Mouse (Mus musculus) CD8-positive naive resting alpha-beta T cell, adult 2 months (primary cell): ENCODE measurements around the gene Ust.

ENCODE experiments used
- DNase-seq, 2 experiments: peaks; one replicate each; pipeline ENCODE4 v3.0.0; 2022; ENCODE audit warnings: low read depth in 2 of 2, low spot score in 2 of 2

The Ust gene

DNA sequence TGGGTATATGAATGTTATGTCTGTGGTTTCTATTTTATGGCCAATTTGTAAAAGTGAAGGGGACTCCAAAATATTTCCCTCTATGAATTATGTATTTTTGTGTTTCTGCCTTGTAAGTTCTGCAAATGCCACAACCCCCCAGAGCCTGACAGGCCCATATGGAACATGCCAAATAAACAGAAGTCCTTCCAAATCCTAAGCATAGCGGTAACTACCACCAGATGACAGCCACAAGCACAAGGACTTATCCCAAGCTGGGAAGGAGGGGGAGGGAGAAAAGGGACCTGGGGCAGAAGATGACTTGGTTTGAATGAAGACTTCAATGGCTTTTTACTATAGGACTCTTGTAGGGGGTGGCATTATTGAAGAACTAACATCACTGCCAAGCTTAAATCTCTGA lies 182.0 kb downstream of the Ust start:
- DNase-seq = no peak

DNA sequence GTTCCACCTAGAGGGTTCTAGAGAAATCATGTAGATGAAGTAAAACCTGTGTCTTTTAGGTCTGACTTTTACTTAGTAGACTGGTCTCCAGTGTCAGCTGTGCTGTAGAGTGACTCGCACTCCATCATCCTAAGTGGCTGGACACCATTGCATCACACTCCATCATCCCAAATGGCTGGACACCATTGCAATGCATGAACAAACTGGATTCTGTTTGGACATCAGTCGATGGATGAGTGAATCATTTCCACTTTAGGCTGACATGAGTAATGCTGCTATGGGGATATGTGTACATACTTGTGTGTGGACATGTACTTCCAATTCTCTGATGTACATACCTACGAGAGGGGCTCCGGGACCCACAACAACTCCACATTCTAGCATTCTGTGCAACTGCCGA lies 187.7 kb downstream of the Ust start:
- no peak for DNase-seq

DNA sequence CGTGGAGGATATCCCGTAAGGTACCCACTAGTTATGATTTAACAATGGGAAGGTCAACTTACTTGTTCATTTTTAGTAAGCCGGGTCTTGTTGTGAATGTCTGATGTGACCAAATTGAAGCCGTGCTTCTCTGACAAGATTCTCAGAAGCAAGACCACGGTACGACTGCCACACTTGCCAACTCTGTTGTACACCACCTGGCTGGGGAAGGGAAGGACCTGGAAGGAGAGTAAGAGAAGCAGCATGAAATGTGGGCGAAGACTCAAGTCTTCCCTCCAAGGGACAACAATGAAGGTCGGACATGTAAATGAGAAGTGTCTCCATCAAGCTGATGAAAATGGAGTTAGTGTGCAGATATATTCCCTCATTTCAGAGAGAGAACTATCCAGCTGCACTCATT lies 188.6 kb downstream of the Ust start:
- DNase-seq = no peak

DNA sequence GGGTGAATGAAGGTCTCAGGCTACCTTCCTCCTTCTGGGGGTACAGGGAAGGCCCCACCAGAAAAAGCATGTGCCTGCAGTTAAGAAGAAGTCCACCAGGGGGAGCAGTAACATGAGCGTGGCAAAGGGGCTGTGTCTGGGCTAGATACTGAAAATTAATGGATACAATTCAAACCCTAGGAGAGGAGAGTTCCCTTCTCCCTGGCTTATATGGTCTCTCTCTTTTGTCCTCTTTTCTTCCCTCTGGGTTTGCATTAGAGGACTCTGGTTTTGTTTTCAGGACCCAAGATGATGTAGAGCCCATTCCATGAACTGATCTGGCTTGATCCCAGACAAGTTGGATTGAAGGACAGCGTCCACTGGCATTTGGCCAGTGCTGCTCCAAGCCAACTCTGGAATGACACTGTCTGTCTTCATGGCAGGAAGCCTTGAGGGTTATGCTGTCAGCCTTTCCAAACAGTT lies 195.3 kb downstream of the Ust start:
- DNase-seq = peak; percentile 65 to 70

DNA sequence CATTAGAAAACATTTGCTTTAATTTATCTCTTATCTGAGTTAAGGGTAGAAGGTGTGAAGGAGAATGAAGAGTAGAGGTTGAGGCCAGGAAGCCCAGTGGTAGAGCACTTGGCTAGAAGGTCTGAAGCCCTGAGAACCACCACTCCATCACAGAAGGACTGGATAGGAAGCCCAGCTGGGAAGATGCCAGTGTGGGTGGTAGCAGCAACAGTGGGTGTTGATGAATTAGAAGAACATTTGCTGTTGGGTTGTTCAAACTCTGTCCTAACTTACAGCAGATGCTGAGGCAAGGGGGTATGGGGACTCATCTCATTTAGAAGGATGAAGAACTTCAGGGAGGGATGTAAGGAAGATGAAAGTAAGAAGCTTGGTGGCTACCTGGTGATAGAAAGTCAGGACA lies 197.9 kb downstream of the Ust start:
- DNase-seq = no peak

DNA sequence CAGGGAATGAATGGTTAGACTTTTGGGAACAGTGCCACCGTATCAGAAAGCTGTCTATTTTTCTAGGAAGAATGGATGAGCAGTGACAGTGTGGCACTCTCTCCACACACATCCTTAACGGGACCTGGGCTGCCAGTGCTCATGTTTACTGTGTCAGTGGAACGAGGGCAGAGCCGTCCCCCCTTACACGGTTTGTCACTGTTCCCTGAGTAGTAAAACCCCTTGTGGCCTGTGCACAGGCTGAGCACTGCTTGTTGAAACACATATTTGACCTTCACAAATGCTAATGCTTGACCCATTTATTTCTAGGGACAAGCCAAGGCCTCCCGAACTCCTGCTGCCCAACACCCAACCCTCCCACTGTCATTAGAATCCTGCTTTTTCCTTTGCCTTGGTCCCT lies 209.2 kb downstream of the Ust start:
- no peak for DNase-seq

DNA sequence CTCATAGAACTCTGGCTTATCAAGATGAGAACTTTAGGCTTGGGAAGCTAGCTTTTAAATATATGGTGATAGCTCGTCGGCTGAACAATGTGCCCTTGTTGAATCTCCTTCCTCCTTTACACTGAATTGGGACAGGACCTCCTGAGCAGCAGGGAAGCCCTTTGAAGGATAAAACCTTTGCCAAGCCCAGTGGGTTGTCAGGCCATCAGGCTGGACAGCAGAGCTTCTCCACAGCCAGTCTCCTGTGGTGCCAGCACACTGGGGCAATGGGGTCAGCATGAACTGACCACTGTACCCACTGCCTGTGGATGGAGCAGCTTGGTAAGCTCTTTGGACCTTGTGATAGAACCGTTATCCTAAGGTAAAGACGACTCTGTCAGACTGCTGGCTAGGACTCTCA lies 214.4 kb downstream of the Ust start:
- no peak for DNase-seq

DNA sequence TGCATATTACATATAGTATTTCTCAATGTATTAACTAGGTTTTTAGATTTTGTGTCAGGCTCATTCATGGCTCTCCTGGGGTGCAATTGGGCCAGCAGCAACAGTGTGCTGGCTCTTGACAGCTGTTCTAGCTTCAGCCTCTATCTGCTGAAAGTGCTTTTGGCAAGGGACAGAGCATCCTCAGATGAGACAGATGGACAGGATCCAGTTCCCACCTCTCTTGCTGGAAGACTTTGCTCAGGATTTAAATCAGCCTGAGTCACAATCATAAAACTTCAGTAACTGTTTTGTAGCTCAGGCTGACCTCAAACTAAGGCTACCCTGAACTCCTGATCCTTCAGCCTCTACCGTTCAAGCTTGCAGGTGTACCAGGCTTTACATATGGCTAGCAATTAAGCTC lies 219.5 kb downstream of the Ust start:
- DNase-seq = no peak

DNA sequence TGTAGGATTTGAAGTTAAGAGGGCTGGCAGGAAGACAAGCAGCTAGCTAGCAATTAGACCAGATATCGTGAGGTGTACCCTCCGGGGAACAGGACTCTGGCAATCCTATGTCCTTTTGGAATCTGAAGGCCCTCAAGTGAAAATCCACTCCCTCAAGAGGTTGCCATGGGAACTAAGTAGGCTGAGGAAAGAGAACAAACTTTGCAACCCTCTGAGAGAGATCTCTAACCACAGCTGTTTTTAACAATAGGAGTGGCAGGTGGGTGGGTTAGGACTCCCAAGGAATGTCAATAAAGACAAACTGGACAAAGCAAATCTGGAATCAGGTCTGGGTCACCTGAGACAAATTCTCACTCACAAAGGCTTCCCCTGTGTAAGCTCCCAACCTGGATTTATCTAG lies 221.4 kb downstream of the Ust start:
- no peak for DNase-seq

DNA sequence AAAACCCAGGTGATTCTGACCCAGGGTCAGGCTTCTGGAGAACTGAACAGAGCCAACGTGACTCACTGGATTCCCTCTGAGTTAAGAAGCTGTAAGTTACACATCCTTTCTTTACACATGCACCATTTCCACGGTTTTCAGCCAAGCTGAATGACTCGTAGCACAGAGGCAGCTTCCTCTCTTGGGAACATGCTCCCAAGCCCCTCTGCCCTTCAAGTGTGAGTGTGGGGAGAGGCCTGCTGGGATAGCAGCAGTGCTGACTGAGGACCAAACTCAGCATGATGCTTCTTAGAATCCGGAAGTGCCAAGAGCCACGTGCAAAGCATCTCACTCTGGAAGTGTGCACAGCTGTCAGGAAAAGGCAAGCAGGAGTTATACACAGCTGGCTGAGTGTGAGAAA lies 228.0 kb downstream of the Ust start:
- no peak for DNase-seq

DNA sequence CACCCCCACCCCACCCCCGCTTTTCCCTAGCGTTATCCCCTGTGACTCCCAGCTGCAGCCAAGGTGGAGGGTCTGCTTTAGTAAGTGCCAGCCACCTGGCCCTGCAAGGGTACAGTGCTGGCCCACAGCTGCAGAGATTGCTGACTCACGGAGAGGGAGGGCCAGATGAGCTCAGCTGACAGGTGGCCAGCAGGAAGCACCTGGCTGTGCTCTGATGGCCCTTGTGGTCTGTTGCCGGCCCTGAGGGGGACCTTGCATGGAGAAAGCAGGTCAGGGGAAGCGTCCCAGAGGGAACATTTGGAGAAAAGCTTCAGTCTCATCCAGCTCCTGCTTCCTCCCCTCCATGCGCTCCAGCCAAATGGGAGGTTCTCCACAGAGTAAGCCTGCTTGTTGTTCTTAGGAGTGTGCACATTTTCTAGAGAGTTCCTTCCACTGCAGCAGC lies 231.3 kb downstream of the Ust start:
- DNase-seq = no peak

DNA sequence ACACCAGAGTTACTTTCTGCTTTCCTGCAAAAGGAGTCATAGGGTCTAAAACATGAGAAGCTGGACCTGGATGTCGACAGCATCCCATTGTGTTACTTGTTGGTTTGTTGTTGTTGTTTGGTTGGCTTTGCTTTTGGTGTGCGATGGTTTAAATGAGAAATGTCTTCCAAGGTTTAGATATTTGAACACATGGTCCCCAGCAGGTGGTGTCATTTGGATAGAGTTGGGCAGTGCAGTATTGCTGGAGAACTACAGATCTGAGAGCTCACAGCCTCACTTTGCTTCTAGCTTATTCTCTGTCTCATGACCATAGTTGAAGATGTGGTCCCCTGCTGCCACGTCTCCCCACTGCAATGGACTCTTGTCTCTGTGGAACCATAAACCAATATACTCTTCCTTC lies 234.6 kb downstream of the Ust start:
- DNase-seq = no peak

DNA sequence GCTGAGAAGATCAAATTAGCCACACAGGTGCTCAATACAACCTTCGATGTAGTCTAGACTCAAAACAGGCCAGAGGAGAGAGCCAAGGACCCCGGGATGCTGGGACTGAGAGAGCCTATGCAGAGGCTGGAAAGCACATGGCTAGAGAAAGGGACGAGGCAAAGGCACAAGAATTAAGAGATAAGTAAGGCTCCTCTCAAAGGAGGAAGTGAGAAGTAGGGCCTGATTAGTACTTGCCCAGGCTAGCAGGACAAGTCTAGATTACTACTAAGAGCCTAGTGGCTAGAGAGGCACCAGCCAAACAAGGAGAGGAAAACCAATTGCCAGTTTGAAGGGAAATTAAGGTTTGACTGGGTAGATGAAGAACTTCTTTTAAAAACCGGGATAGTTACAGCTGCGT lies 241.5 kb downstream of the Ust start:
- DNase-seq = no peak

DNA sequence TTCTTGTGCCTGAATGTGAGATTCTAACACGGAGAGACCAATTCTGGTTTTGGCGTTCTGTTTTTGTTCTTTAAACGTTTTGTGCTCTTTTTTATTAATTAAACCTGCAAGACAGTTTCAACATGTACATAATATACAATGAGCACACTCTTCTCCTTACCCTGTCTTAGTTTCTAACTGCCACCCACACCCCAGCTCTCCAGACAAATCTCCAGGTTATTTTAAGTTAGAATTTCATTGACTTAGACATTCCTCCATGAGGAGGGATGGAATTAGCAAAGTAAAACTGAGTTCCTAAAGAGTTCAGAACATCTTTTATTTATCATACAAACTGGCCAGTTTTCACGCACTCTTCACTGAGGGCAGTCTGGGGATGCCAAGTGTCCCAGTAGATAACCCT lies 248.9 kb downstream of the Ust start:
- no peak for DNase-seq

DNA sequence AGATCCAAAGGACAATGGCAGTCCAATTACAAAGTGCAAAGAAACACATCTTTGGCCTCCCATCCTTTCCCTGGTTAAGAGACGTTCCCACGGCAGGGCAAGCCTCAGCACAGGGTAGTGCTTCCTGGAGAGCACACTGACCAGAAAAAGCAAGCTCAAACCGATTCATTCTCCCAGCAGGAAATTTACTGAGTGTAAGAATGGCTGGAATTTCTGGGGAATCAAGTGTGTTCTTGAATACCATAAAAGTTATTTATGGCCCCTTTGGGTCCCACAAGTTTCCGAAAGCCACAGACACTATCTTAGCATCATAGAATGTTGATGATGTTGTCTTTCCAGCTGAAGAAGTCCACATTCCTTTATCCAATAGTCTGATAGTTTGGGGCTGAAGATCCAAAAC lies 258.9 kb downstream of the Ust start:
- no peak for DNase-seq

DNA sequence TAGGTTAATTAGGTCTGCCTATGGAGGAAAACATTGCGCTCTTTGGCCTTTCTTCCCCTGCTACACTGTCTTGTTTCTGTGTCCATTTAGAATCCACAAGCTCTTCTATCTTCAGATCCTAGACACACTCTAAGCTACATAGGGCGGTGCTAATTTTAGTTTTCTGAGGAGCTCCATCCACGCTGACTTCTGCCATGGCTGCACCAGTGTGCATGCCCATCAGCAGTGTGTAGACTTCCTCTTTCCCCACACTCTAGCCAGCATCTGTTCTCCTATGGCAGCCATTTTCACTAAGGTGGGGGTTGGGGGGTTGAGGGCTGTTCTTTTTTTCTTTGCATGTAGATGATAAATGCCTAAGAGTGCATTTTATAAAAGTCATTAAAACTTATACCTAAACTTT lies 268.6 kb downstream of the Ust start:
- DNase-seq = no peak

DNA sequence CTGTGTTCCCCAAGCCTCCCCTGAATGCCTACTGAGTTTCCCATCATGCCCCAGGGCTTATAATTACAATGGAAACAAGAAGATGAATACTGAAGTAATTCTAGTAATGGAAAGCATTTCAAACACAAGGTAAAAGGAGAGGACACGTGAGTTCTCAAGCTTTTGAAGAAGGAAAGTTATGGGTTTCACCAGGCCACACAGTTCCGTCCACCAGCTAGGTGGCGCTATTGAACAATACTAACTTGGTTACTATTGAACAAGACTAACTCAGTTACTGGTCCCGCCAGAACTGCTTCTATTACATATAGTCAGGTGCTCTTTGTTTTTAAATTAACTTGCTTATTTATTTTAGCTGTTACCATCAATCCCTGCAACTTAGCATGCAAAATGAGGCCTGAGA lies 276.3 kb downstream of the Ust start:
- DNase-seq = peak; percentile 17 to 58

DNA sequence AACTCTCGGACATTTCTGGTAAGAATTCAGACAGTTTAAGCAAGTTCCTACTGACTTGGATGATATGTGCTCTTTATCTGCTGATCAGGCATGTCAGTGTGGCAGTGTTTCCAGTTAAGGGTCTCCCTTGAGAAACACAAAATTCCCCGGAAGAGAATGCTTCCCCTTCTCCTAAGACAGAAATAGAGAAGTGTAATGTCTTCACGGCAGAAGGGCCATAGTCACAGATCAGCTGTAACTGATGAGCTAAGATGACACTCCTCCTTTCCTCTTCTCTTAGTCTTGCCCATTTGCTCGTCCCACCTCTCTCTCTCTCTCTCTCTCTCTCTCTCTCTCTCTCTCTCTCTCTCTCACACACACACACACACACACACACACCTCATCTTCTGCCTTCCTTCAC lies 277.9 kb downstream of the Ust start:
- DNase-seq = no peak

DNA sequence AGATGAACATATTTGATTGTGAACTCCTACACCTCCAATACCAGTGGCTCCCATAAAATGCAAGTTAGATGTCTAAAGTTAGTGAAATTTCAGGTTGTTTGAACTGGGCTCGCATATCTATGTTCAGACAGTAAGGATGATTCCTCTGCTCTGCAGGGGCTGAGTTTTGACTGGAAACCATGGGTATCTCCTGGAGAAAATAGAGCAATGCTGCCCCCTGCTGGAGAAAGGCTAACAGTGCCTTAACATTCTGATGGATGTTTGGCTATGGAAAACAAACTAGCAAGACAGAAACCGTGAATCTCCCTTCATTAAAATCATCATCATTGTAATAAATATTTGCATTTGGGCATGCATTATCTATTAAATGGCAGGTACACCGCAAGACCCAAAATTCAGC lies 278.4 kb downstream of the Ust start:
- DNase-seq = peak; percentile 70 to 79

DNA sequence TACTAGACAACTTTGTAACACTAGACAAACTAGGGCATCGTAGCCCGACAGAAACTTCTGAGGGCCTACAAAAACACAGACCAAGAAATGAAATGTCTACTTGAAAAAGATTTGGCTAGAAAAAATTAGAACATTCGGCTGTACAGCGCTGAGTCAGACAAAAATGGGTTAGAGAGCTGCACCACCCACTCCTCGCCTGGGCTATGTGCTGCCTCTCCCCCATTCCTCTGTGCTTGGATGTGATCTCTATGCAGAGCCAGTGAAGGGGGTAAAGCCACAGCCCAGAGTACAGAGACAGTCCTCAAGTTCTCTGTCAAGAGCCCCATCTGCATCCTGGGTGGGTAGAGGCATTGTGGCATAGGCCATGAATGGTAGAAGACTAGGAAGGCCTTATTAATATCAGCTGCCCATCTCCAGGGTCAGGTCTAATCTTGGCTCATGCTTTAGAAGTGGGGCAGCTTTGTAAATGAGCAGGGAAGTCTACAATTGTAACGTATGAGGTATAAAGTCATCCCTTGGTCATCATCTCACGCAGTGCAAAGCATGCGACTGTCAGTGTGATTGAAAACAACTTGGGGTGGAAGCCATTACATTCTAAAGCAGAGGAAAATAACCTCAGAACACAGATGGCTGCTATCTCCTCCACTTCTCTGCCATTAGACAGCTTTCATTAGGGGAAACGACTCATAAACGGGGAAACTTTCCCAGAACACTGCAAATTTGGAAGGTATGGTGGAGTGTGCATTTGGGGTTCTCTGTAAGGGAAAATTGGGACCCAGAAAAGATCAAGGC lies 281.6 kb downstream of the Ust start:
- no peak for DNase-seq

DNA sequence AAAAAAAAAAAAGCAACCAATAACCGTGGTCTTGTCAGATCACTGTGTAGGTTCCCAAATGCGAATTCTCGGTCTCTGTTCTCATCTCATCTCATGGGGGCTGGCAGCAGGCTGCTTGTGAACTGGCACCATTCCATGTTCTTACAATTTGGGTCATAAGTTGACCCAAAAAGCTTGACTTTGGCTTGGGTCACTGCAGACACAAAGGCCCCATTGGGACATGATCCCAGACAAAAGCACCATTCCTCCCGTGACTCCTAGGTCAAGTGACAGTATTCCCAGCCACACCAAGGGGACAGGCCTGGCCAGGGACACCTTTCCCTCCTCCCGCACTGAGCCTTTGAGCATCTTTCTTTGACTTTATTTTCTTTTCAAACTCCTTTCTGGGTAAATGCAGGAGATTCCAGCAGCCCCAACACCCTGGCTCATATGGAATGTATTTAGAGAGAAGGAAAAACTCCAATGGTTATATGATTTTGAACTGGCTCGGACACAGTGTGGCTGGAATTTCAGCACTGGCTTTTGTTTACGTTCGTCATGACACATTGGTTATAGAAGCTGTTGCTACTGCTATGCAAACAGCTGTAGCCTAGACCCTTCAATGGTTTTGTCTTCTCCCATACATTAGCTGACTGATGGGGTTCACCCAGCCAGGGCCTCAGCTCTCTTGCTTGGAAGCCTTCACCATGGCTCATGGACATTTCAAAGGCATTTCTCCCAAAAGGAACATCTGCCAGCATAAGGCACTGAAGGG lies 285.3 kb downstream of the Ust start:
- no peak for DNase-seq

DNA sequence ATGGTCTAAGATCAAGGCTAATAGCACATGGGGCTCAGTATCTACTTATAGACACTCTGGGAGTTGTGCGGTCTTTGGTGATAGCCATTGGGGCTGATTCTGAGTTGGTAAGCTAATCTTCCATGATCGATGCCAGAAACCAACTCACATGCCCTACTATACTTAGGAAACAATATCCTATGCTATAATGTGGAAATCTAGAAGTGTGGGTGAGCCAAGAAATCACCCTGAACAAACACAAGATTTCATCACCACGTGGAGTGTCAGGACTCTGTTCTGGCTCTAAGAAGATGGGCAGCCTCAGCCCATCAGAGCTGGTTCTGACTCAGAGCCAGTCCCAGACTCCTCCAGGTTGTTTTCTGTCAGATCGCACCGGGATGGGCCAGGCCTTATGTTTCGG lies 286.1 kb downstream of the Ust start:
- no peak for DNase-seq

DNA sequence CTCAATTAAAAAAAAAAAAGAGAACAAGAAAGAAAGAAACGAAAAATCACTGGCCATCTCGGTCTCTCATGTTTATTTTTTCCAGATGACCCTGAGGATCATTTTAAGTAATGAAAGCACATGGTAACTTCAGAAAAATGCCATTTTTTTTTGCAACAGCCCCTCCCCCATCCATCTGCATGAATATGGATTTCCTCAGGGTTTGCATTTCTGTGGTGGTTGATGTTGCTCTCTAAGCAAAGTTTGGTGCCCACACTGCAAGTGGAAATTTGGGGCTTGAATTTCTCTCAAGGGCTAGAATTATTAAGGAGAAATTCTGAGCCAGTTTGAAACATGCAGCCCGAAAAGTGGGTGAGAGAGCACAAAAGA lies 290.3 kb downstream of the Ust start:
- DNase-seq = no peak
